Mouse (Mus musculus): ENCODE data around the gene Cd3eap. TPM values are rescaled to one million over a fixed set of nuclear protein-coding genes. Genes with fewer than 3 reads are reported as not detected.

Gene Cd3eap
- 68.3 and 117 TPM in 2 replicates for polyA plus RNA-seq (2012)

DNA sequence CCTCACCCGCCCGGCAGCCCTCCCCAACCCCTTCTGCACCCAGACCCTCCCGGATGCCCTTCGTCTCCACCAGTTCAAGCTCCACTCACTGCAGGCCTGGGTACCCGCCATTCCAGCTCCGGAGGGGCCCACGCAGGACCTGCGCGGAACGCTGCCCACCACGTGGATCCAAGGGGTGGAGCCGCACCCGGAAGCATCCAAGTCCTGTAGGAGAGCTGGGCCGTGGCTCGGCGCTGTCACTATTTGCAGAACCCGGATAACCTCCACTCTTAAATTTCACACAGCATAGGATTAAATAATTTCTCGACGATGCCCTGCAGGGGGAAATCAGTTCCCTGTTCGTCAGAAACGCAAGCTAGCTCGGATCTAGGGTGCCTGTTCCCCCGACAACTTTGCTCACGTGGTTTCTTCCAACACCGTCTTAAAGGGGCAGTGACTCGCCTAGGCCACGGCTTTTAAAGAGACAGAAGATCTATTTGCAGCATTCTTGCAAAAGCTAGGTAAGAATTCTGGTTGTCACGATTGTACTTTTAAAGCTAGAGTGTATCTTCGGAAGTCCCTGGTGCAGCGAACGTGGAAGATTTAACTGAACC is at the start of gene Cd3eap, which contains the start of gene Ppp1r13l:
Gene Cd3eap, minus strand, starts transcription at position 185 of the 593 bp plus-strand sequence.
Gene Ppp1r13l, plus strand, starts transcription at position 451 of the 593 bp plus-strand sequence.
- no peak for TF ChIP-seq GATA1 (IDR thresholded peaks at IDR 0.05; ENCODE audit: low read length)

GRCm38 (mm10) chr7:19405417-19405816 is 46.1 kb upstream of the Cd3eap start:
- no peak for TF ChIP-seq GATA1 (IDR thresholded peaks at IDR 0.05; ENCODE audit: low read length)

DNA sequence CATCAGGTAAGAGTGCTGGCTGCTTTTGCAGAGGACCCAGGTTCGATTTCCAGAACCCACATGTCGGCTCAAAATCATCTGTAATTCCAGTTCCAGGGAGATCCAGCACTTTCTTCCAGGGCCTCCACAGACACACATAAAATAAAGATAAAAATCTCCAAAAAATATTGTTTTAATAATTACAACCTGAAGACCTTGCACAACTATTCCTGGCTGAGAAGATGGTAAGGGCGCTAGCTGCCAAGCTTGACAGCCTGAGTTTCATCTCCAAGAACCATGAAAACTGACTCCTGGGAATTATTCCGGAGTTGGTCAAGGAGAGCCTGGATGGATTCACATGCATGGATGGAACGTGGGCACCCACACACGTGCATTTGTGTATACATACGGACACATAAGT is 45.2 kb upstream of the Cd3eap start, which contains the start of gene Ckm:
Gene Ckm, plus strand, starts transcription at position 301 of the 400 bp plus-strand sequence.
- no peak for TF ChIP-seq GATA1 (IDR thresholded peaks at IDR 0.05; ENCODE audit: low read length)

DNA sequence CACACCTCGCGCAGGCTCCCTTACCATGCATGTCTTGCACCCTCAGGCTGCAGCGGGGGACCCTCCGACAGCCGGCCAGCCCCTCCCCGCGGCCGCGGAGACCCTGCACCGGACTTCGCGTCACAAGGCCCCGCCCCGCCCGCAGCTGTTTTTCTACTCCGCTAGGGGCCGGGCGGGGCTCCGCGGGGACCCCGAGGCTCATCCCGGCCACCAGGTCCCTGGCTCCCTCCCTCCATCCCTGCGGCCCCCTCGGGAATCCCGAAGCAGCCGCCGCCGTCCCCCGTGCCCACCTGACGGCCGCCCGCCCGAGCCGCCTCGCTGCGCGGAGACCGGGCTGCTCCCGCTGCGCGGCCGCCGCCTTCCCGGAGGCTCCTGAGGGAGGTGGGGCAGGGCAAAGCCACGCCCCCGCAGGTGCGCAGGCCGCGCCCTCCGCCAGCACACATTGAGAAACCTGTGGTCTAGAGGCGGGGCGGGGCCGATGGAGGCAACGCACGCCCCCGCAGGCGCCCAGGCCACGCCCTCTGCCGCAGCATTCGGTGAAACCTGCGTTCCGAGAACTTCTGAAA is 44.5 kb upstream of the Cd3eap start, which contains the start of gene Klc3:
Gene Klc3, minus strand, starts transcription at position 374 of the 566 bp plus-strand sequence.
- TF ChIP-seq GATA1 (IDR thresholded peaks at IDR 0.05; ENCODE audit: low read length) = no peak

DNA sequence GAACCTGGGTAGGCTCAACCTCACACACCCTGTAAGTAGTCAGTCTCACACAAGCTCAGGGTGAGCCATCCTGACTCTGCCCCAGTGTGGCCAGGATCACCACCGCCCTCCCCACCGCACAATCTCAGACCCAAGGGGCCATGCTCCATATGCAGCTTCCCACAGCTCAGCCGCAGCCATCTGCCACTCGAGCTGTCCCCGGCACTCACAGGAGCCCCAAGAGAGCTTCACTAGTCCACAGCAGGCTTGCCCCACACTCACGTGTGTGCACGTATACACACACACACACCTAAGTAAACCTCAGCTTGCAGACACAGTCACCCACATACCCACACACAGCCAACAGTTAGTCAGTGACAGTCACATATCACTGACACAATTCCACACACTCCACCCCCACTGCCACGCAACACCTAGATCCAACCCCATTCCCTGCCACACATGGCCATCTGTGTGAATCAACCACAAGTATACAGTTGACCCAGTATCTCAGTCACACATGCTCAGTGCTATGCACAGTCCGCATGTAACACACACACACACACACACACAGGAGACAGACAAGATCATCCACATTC is 43.3 kb upstream of the Cd3eap start:
- no peak for TF ChIP-seq GATA1 (IDR thresholded peaks at IDR 0.05; ENCODE audit: low read length)

- no peak for TF ChIP-seq GATA1 (IDR thresholded peaks at IDR 0.05; ENCODE audit: low read length)
These were observed 41.7 kb upstream of the Cd3eap start for GRCm38 (mm10) chr7:19400946-19401345.

DNA sequence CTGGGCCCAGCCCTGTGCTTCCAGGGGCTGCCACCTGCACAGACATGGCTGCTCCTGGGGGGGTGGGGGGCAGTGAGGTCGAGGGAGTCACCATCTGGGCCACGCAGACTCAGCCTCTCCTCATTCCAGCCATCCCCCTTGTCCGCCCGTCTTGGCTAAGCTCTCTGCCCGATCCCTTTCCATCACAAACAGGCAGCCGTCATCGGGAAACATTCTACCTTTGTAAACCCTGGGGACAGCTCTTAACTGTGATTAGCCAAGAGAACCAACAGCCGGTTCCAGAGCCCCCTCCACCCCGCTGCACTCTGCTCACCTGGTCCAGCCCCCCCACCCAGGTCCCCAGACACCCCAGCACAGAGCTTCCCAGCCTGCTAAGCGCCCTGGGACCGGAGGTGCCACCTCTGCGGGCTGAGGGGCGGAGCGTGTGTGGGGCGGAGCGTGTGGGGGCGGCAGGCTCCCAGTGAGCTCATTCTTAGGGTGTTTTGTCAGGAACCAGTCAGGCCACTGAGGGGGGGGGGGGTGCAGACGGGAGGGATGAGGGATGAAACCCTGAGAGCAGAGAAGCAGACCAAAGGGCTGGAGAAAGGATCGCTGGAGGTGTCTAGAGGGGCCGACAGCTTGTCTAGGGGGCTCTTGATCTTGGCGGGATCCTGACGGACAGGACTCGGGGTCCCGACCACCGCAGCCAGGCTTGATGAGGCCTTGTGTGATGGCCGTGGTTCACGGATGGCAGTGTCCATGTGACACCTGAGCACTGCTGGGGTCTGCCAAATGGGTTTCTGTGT is 40.4 kb upstream of the Cd3eap start:
- TF ChIP-seq GATA1 (IDR thresholded peaks at IDR 0.05; ENCODE audit: low read length) = no peak

DNA sequence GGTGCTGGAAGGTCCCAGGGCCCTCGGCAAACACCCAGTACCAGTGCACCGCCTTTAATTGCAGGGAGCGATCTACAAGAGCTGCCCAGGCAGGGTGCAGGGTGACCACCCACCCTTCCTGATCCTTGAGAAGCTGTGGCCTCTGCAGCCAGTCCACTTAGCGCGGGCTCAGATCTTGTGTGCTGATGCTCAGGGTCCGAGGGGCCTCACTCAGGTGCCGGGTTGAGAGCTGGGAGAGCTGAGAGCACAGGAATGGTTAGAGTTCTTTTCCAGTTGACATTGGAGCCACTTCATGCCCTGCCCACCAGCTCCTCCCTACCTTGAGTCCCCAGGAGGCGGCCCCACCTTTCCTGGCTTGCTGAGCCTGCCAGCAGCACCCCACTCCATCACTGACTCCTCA is 35.2 kb upstream of the Cd3eap start:
- no peak for TF ChIP-seq GATA1 (IDR thresholded peaks at IDR 0.05; ENCODE audit: low read length)

- TF ChIP-seq GATA1 (IDR thresholded peaks at IDR 0.05; ENCODE audit: low read length) = no peak
These were observed 29.6 kb upstream of the Cd3eap start for GRCm38 (mm10) chr7:19388699-19389413.

GRCm38 (mm10) chr7:19383708-19384107 is 24.4 kb upstream of the Cd3eap start:
- TF ChIP-seq GATA1 (IDR thresholded peaks at IDR 0.05; ENCODE audit: low read length) = no peak

GRCm38 (mm10) chr7:19382166-19382541 is 22.9 kb upstream of the Cd3eap start:
- TF ChIP-seq GATA1 (IDR thresholded peaks at IDR 0.05; ENCODE audit: low read length) = no peak

- no peak for TF ChIP-seq GATA1 (IDR thresholded peaks at IDR 0.05; ENCODE audit: low read length)
These were observed 22.3 kb upstream of the Cd3eap start, which contains the start of gene Ercc2 for GRCm38 (mm10) chr7:19381377-19382165. TSS of gene Ercc2 (plus strand) at chr7:19382010.

DNA sequence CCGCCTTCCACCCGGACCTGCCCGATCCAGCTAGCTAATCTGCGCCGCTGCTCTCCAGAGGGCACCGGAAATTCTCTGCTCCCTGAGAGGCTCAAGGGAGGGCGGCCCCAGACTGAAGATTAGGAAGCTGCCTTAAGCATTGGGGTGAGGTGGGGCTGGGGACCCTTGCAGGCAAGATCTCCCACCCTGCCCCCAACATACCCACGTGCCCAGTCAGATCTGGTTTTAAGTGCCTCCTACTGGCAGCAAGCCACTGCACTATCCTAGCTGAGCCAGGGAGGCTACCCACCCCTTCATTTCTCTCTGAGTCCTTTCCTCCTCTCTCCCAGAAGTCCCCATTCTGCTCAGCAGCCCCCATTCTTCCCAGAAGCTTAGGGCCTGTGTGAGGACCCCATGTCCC is 18.8 kb upstream of the Cd3eap start:
- TF ChIP-seq GATA1 (IDR thresholded peaks at IDR 0.05; ENCODE audit: low read length) = no peak

GRCm38 (mm10) chr7:19376019-19376418 is 16.7 kb upstream of the Cd3eap start:
- no peak for TF ChIP-seq GATA1 (IDR thresholded peaks at IDR 0.05; ENCODE audit: low read length)

GRCm38 (mm10) chr7:19375368-19375767 is 16.1 kb upstream of the Cd3eap start:
- TF ChIP-seq GATA1 (IDR thresholded peaks at IDR 0.05; ENCODE audit: low read length) = no peak
